In the genomic region with DNA sequence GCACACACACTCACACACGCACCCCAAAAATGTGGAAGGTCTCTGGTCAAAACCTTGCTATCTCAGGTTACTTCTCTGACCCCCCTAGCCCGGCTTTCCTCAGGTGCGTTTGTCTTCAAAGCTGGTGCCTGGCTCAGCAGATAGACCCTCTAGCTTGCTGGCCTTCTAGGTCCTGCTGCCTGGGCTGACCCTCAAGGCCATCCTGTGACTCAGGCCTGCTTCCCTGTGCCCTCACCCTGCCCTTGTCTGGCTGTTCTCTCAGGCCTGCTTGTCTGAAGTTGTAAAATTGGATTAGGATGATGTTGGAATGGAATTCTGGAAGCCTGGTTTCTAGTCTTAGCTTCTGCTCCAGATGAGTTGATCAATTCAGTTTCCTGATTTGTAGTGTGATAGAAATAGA, we compare ENCODE assay signal across 13 mouse cellular contexts.
"Had no signal": no experiment of that assay in that cellular context is flagged by ENCODE, and none has a peak within 500 bp of the region (broad histone marks: within the 10 kb centered on the region; RNA-seq: fewer than 3 reads in every experiment).

No protein-coding gene starts in this region.

- H3K4me3 ChIP-seq: limb, embryonic 10.5 days; liver, embryonic 15.5 days; megakaryocyte, embryonic 14.5 days; midbrain, embryonic 12.5 days had no signal

- H3K27me3 ChIP-seq: liver, embryonic 15.5 days; megakaryocyte, embryonic 14.5 days; midbrain, embryonic 12.5 days had no signal

- H3K27ac ChIP-seq: limb, embryonic 10.5 days; liver, embryonic 15.5 days; midbrain, embryonic 12.5 days had no signal

- DNase-seq: kidney, adult 9 months; kidney, postnatal 14 days; lung, adult 2 months; lung, postnatal 36 days; right cerebral cortex, adult 18-20 months; right cerebral cortex, postnatal 25 days; thymus, postnatal 36 days had no signal

- ATAC-seq: lung, postnatal 0 days had no signal

- H3K4me2 ChIP-seq: liver, embryonic 11.5 days; liver, embryonic 15.5 days; midbrain, embryonic 12.5 days had no signal

- H3K9me3 ChIP-seq: limb, embryonic 10.5 days; liver, embryonic 15.5 days; megakaryocyte, embryonic 14.5 days; midbrain, embryonic 12.5 days had no signal

- H3K36me3 ChIP-seq: liver, embryonic 15.5 days had no signal

- H3K9ac ChIP-seq: liver, embryonic 15.5 days; midbrain, embryonic 12.5 days had no signal
